Mouse (Mus musculus) yolk sac, embryonic 10.5 days (tissue): Measurements from ENCODE around the gene Tecr.
A peak's percentile ranks its signal among the peaks of the same experiment; 100 is the strongest.
"Not testable (repeated sequence)": the region's sequence is repeated elsewhere in the genome, so short reads cannot be mapped to it uniquely, and the experiment has no call there.

Source experiments
- DNase-seq: peaks from one replicate; pipeline ENCODE4 v3.0.0-alpha.2; 2017; ENCODE audit warnings: low spot score

The Tecr gene

GRCm38 (mm10) chr8:83580826-83581225 is 26.9 kb downstream of the Tecr start:
- no peak for DNase-seq

DNA sequence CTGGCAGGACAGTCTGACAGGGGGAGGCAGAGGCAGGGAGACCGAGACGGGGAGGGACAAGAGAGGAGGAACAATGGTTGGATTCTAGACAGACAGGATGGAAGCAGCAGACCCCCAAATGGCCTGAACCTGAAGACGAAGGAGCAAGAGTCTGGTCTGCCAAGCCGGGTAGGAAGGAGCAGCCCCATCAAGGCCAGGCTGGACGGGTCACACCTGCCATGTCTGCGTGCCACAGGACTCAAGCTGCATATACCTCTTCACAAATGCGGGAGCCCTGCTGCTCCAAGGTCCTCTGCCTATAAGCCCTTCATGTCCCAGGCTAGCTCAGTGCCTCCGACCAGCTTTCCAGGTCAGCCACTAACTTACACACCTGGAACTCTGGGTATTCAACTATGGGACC is 28.1 kb downstream of the Tecr start:
- DNase-seq: no peak

DNA sequence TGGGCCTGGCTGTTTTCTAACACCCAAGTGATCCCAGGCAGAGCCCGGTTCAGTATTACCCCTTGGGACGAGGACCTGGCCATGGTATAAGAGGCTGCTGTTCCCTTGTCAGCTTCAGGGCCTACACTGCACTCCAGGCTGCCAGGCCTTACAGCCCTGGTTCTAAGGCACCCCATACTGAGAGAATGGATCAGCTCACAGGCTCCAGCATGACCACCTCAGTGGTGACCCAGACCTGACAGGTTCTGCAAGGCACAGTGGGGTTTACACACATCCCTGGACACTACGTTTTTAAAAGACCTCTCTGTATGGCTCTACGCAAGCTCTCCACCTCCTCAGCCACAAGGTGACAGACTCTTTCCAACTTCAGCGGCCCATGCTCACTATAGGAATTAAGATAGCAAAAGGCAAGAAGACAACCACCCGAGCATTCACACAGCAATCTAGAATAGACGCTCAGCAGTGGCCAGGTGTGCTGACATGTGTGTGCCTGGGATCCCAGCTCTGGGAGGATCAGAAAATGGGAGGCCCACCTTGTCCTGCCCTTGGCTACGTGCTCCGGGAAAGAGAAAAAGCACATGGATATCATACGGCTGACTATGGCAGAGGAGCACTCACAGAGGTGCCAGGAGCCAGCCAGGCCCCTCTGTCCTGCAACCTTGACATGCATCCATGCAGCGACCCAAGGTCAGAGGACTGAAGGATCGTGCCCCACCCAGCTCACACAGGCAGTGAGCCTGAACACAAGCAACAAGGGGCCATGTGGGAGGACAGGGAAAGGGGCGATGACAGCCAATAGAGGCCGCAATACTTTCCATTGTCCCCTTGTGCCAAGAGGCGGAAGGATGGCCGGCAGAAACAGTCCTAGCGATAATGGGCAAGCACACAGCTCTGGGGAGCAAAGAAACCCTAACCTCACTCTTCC is 29.4 kb downstream of the Tecr start:
- DNase-seq: no peak

GRCm38 (mm10) chr8:83577384-83577791 is 30.4 kb downstream of the Tecr start:
- DNase-seq: no peak

- no peak for DNase-seq
These were observed 30.9 kb downstream of the Tecr start for GRCm38 (mm10) chr8:83576921-83577320.

DNA sequence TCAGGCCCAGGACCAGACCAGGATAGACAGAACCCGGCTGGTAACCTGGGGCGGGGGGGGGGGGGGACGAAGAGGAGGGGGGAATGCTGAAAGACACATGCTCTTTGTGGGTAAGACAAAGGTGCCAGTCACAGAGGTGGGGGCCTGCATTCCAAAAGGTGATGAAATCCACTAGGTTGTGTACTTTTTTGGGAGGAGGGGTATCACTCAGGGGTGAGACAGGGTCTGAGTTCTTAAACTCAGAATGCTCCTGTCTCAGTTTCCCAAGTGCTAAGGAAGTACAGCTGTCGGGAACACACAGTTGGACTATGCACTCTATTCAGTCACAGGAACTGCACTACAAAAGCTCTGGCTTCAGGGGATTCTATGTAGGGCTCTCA is 31.3 kb downstream of the Tecr start:
- DNase-seq: no peak

GRCm38 (mm10) chr8:83575561-83576515 is 31.9 kb downstream of the Tecr start:
- DNase-seq: no peak

DNA sequence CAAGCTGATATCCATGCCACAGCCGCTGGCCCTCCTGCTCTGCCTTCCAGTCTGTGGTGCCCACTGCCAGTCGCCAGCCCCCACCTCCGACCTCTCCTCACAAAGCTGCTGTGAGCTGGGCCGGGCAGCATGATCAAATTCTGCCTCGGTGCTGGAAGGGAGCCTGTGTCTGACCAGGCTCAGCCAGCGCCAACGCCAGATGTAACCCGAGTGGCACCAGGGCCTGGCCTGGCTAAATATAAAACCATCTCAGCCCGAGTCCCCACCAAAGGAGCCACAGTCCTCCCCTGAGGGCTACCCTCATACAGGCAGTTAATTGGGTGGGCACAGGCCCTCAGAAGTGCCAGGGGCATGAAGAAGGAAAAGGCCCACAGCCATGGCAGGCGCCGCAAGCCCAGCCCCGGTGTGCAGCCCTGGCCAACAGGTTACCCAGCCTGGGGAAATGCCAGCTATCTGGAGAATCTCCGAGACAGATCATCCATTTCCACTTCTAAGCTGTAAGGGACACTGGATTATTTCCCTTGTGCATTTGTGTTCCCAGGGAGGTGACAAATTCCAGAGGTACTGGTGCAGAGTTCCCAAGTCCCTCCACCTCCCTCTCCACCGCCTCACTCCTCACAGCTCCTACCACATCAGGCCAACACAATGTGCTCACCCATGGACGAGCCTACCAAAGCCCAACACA is 33.0 kb downstream of the Tecr start:
- DNase-seq: no peak

- peak; percentile 2 for DNase-seq
These were observed 34.5 kb downstream of the Tecr start for GRCm38 (mm10) chr8:83573140-83573875.

DNA sequence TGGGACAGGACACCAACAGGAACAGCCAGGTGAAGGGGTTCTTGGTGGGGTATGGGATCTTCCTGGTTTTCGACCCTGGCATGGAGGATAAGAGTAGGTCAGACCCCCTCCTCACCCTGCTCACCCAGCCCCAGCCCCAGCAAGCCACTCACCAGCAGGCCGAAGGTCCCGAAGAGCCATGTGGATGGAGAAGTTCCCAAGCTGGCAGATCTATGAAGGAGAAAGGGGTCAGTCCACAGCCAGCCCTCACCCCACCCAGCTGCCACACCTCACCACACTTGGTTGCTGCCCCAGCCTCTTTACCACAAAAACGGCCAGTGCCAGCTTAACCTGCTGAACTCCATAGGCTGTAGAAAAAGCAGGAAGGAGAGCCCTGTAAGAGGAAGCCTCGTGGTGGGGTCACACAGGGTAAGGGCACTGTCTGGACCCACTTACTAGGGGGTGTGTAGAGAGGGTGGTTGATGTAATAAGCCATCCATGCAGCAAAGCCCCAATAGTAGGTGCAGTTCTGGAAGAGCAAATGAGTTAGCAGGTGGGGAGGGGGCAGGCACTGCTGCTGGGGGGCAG is 35.4 kb downstream of the Tecr start:
- no peak for DNase-seq

DNA sequence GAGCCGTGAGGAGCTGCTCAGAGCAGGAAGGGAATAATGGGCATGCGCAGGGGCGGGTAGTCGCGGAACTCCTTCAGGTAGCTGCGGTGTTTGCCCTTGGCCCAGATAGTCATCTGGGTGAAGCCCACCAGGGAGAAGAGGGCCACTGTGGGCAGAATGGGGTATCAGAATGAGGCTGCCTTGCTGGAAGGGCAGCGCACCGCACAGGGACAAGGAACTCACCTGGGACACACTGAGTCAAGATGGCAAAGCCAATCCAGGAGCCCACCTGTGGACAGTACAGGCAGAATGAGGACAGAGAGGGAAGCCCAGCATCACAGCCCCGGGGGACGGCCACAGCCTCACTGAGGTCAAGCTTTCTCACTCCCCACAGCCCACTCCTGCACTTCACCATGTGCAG is 36.0 kb downstream of the Tecr start:
- DNase-seq: peak; percentile 1

- DNase-seq: not testable (repeated sequence)
These were observed 36.8 kb downstream of the Tecr start for GRCm38 (mm10) chr8:83571001-83571340.

DNA sequence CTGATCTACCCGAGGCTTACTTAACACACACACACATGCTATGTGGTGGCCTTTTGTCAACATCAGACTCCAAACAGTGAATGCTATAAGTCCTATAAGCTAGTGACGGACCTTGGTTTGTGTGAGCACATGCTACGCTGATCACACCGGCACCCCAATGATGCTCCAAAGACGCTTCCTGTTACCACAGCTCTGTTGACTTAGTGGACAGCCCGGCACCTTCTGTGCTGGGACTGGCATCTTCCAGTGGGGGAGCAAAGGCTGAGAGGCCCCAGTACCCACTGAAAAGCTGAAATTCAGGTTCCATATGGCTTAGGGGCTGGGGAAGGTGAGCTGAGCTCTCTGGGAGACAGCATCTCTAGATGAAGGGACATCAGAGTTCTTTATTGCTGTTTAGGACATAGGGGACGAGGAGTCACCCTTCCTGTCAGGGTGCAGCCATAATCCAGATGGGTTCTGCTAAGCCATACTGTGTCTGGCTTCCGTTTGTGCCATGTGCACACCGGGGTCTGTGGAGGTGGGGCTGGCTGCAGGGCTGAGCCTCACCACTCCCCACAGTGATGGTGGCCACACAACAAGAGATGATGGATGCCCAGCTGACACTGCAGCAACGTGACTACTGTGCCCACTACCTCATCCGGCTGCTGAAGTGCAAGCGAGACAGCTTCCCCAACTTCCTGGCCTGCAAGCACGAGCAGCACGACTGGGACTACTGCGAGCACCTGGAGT is 37.3 kb downstream of the Tecr start:
- peak; percentile 1 for DNase-seq

- DNase-seq: peak; percentile 1
These were observed 38.6 kb downstream of the Tecr start for GRCm38 (mm10) chr8:83569165-83569564.

GRCm38 (mm10) chr8:83568755-83569154 is 39.0 kb downstream of the Tecr start:
- no peak for DNase-seq

GRCm38 (mm10) chr8:83568128-83568527 is 39.6 kb downstream of the Tecr start:
- no peak for DNase-seq

GRCm38 (mm10) chr8:83567668-83568067 is 40.1 kb downstream of the Tecr start:
- DNase-seq: peak; percentile 1

- DNase-seq: peak; percentile 92
These were observed 41.0 kb downstream of the Tecr start, which contains the start of gene Ndufb7 for GRCm38 (mm10) chr8:83566469-83567395. Ndufb7 (plus strand) TSS chr8:83566671.

- DNase-seq: peak; percentile 1
These were observed 41.9 kb downstream of the Tecr start for GRCm38 (mm10) chr8:83565731-83566375.
